Mouse (Mus musculus) thymus, adult 18-20 months (tissue): ENCODE results near the gene Krt32.

Source experiments
- DNase-seq, 2 experiments: peaks; one replicate each; pipeline ENCODE4 v3.0.0; 2022; ENCODE audit warnings: mixed read lengths in 2 of 2

Krt32 gene

GRCm38 (mm10) chr11:100087861-100088260, at the start of gene Krt32:
Gene Krt32, minus strand, starts transcription at chr11:100088226.
- no peak for DNase-seq

GRCm38 (mm10) chr11:100137693-100138092, 49.7 kb upstream of the Krt32 start:
- no peak for DNase-seq

GRCm38 (mm10) chr11:100136559-100136958, 48.5 kb upstream of the Krt32 start:
- DNase-seq: no peak

- DNase-seq: no peak
Measured at GRCm38 (mm10) chr11:100135731-100136130, 47.7 kb upstream of the Krt32 start, which contains the start of gene Krt15. Gene Krt15, minus strand, starts transcription at chr11:100135928.

GRCm38 (mm10) chr11:100124901-100125300, 36.9 kb upstream of the Krt32 start:
- no peak for DNase-seq

GRCm38 (mm10) chr11:100121466-100121865, 33.4 kb upstream of the Krt32 start, which contains the start of gene Krt13:
Gene Krt13, minus strand, starts transcription at chr11:100121566.
- DNase-seq: no peak

- no peak for DNase-seq
Measured at GRCm38 (mm10) chr11:100120331-100120730, 32.3 kb upstream of the Krt32 start.

GRCm38 (mm10) chr11:100113742-100114029, 25.7 kb upstream of the Krt32 start:
- DNase-seq: no peak

- no peak for DNase-seq
Measured at GRCm38 (mm10) chr11:100112935-100113741, 25.1 kb upstream of the Krt32 start.

- DNase-seq: no peak
Measured at GRCm38 (mm10) chr11:100105576-100106122, 17.6 kb upstream of the Krt32 start, which contains the start of gene Krt36. Gene Krt36, minus strand, starts transcription at chr11:100105626.

- DNase-seq: no peak
Measured at GRCm38 (mm10) chr11:100102693-100103429, 14.8 kb upstream of the Krt32 start.

- no peak for DNase-seq
Measured at GRCm38 (mm10) chr11:100100391-100100790, 12.4 kb upstream of the Krt32 start.

GRCm38 (mm10) chr11:100097819-100098218, 9.8 kb upstream of the Krt32 start:
- DNase-seq: no peak

- no peak for DNase-seq
Measured at GRCm38 (mm10) chr11:100096141-100096540, 8.1 kb upstream of the Krt32 start, which contains the start of gene Krt35. Gene Krt35, minus strand, starts transcription at chr11:100096241.

- DNase-seq: no peak
Measured at GRCm38 (mm10) chr11:100088378-100089025, 476 bp upstream of the Krt32 start.

GRCm38 (mm10) chr11:100073873-100074272, 14.2 kb downstream of the Krt32 start:
- DNase-seq: no peak

GRCm38 (mm10) chr11:100067293-100068036, 20.6 kb downstream of the Krt32 start:
- DNase-seq: no peak

- no peak for DNase-seq
Measured at GRCm38 (mm10) chr11:100066236-100067010, 21.6 kb downstream of the Krt32 start.

- DNase-seq: no peak
Measured at GRCm38 (mm10) chr11:100058875-100059274, 29.2 kb downstream of the Krt32 start.

GRCm38 (mm10) chr11:100055686-100056655, 32.1 kb downstream of the Krt32 start:
- no peak for DNase-seq
